Comparison of ENCODE assay signal across 34 mouse cellular contexts in genomic region chr2:59954791-59955190, GRCm38 (mm10).
A peak's percentile ranks its signal among the peaks of the same experiment; 100 is the strongest.
DNase-seq lines count a peak whose midpoint lies in the region; ATAC-seq and TF ChIP-seq lines count a peak whose summit lies in the region.
"Had no signal": no experiment of that assay in that cellular context is flagged by ENCODE, and none has a peak within 500 bp of the region (broad histone marks: within the 10 kb centered on the region; RNA-seq: fewer than 3 reads in every experiment).

No protein-coding gene starts in this region.

- H3K36me3 ChIP-seq in heart, embryonic 13.5 days = peaks cover 39% of the 10 kb centered on the region

- H3K27me3 ChIP-seq in heart, embryonic 13.5 days (replicated peaks) = no peaks in the 10 kb centered on the region
- H3K27me3 ChIP-seq: embryonic facial prominence, embryonic 15.5 days; forebrain, embryonic 13.5 days; hindbrain, embryonic 12.5 days; intestine, embryonic 15.5 days; limb, embryonic 15.5 days; liver, embryonic 13.5 days; neural tube, embryonic 15.5 days; stomach, embryonic 15.5 days had no signal

- no peak for ATAC-seq in heart, embryonic 13.5 days (ENCODE audit: extremely low read depth, insufficient number of reproducible peaks, low FRiP score, low TSS enrichment)
- ATAC-seq: forebrain, embryonic 13.5 days; hindbrain, postnatal 0 days; intestine, embryonic 15.5 days had no signal

- 45% methylated on average over 3 of the region's 3 CpGs for WGBS in heart, embryonic 13.5 days
- 66% methylated on average over 3 of the region's 3 CpGs for WGBS in lung, adult 2 months

- no peaks in the 10 kb centered on the region for H3K9me3 ChIP-seq in heart, embryonic 13.5 days
- H3K9me3 ChIP-seq: embryonic facial prominence, embryonic 10.5 days; embryonic facial prominence, embryonic 15.5 days; forebrain, embryonic 13.5 days; G1E; hindbrain, embryonic 12.5 days; intestine, embryonic 15.5 days; limb, embryonic 10.5 days; limb, embryonic 15.5 days; liver, embryonic 13.5 days; neural tube, embryonic 15.5 days; stomach, embryonic 15.5 days had no signal

- DNase-seq in heart, adult 11 months = peak; percentile 70
- no peak for DNase-seq in heart, adult 8-10 months (ENCODE audit: low spot score)
- no peak for DNase-seq in heart, postnatal 14 days
- DNase-seq in NIH3T3 (ENCODE audit: low read depth) = peak; percentile 66
- DNase-seq in fibroblast of lung, adult 2 months (ENCODE audit: low read depth) = peak; percentile 12
- DNase-seq in kidney, postnatal 14 days = no peak
- DNase-seq in lung, adult 2 months = no peak
- DNase-seq: adrenal gland, adult 2 months; adrenal gland, postnatal 36 days; cerebellum, adult 8-10 months; cerebellum, postnatal 25 days; gastrocnemius, postnatal 14 days; kidney, adult 2 months; liver, embryonic 13.5 days; lung, adult 18-20 months; lung, postnatal 10 days; midbrain, embryonic 14.5 days; retina, postnatal 1 day; right cerebral cortex, postnatal 14 days; thymus, adult 2 months; thymus, postnatal 36 days had no signal

- no peak for TF ChIP-seq CTCF in lung, adult 2 months (IDR thresholded peaks at IDR 0.05; ENCODE audit: insufficient read depth, low read length)

- TF ChIP-seq POLR2A in lung, adult 2 months (IDR thresholded peaks at IDR 0.05; ENCODE audit: borderline replicate concordance, extremely low read depth, low read depth, low read length) = no peak

- intact Hi-C loops in heart, postnatal 14 days (cut with DNase I) = loop anchor here (5.0 to 10.0 kb wide), 2 partner anchors 168 to 250 kb away; partner anchors contain the start of genes Baz2b and March7

- H3K9ac ChIP-seq in heart, embryonic 13.5 days = no peak overlapping the region
- H3K9ac ChIP-seq: embryonic facial prominence, embryonic 15.5 days; forebrain, embryonic 13.5 days; hindbrain, embryonic 12.5 days; intestine, embryonic 15.5 days; limb, embryonic 15.5 days; liver, embryonic 13.5 days; neural tube, embryonic 15.5 days; stomach, embryonic 15.5 days had no signal

- H3K4me3 ChIP-seq in heart, embryonic 13.5 days = no peak overlapping the region
- H3K4me3 ChIP-seq in lung, adult 2 months (replicated peaks; ENCODE audit: extremely low read depth, low read depth, low read length) = no peak overlapping the region
- H3K4me3 ChIP-seq: embryonic facial prominence, embryonic 10.5 days; embryonic facial prominence, embryonic 15.5 days; forebrain, embryonic 13.5 days; hindbrain, embryonic 12.5 days; intestine, embryonic 15.5 days; limb, embryonic 10.5 days; limb, embryonic 15.5 days; liver, embryonic 13.5 days; neural tube, embryonic 15.5 days; stomach, embryonic 15.5 days had no signal

- H3K4me1 ChIP-seq in heart, embryonic 13.5 days = peaks cover 48% of the 10 kb centered on the region
- H3K4me1 ChIP-seq in lung, adult 2 months (ENCODE audit: control insufficient read depth, insufficient read depth, low read length) = no peaks in the 10 kb centered on the region
- H3K4me1 ChIP-seq: embryonic facial prominence, embryonic 10.5 days; embryonic facial prominence, embryonic 15.5 days; hindbrain, embryonic 12.5 days; intestine, embryonic 15.5 days; limb, embryonic 10.5 days; limb, embryonic 15.5 days; liver, embryonic 13.5 days; stomach, embryonic 15.5 days had no signal

- no peak overlapping the region for H3K4me2 ChIP-seq in heart, embryonic 13.5 days
- H3K4me2 ChIP-seq: embryonic facial prominence, embryonic 15.5 days; forebrain, embryonic 13.5 days; hindbrain, embryonic 12.5 days; intestine, embryonic 15.5 days; limb, embryonic 15.5 days; liver, embryonic 13.5 days; neural tube, embryonic 15.5 days; stomach, embryonic 15.5 days had no signal

- peak overlapping the region; percentile 42 for H3K27ac ChIP-seq in heart, embryonic 13.5 days (replicated peaks)
- H3K27ac ChIP-seq: embryonic facial prominence, embryonic 10.5 days; embryonic facial prominence, embryonic 15.5 days; forebrain, embryonic 13.5 days; hindbrain, embryonic 12.5 days; hindbrain, postnatal 0 days; intestine, embryonic 15.5 days; limb, embryonic 10.5 days; limb, embryonic 15.5 days; liver, embryonic 13.5 days; macrophage; neural tube, embryonic 15.5 days; stomach, embryonic 15.5 days had no signal

Comparison
In these comparisons a context has a peak if more than half of its experiments do, and no peak if none do; other contexts are left out.
1. DNase-seq: peak in heart, adult 11 months (single experiment), NIH3T3 (single experiment) and fibroblast of lung, adult 2 months (single experiment); none in heart, adult 8-10 months (single experiment), heart, postnatal 14 days (0 of 2), kidney, postnatal 14 days (single experiment) and lung, adult 2 months (single experiment).